Mouse (Mus musculus) cerebellum, postnatal 14 days (tissue): ENCODE measurements around the gene Nsd2.

Experiments
- DNase-seq, 2 experiments: peaks; one replicate each; pipeline ENCODE4 v3.0.0; 2021; ENCODE audit warnings: mixed read lengths in 2 of 2

Nsd2 gene

GRCm38 (mm10) chr5:33934877-33935276 is 114.4 kb downstream of the Nsd2 start:
- no peak for DNase-seq

GRCm38 (mm10) chr5:33935700-33936111 is 115.2 kb downstream of the Nsd2 start:
- no peak for DNase-seq

- DNase-seq, result peak; percentile 99
These were observed 115.7 kb downstream of the Nsd2 start, which contains the start of gene Nelfa for GRCm38 (mm10) chr5:33936120-33936707. Gene Nelfa (minus strand): TSS chr5:33936413.

GRCm38 (mm10) chr5:33937230-33937629 is 116.7 kb downstream of the Nsd2 start:
- DNase-seq, result no peak

- no peak for DNase-seq
These were observed 117.9 kb downstream of the Nsd2 start for GRCm38 (mm10) chr5:33938448-33938847.

GRCm38 (mm10) chr5:33947035-33947434 is 126.5 kb downstream of the Nsd2 start:
- DNase-seq, result peak in 1 of 2 experiments; percentile 29
